In the genomic region with DNA sequence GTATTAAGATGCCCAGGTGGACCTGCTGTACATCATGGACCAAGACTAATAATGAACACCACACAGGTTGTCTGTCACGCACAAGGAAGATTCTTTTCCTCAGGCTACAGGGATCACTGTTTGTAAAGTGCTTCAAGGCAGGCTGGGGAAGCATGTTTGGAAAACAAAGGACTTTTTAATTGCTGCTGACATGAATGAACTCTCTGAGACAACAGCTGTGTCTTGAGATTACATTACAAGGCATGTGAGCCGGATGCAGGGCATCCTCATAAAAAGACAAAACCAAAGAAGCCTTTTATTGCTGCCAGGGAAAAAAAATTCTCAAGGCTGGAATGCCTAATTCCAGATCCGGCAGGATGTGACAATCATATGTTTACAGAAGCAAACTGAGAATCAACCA, we compare ENCODE assay signal across 19 mouse cellular contexts.
DNase-seq lines count a peak whose midpoint lies in the region; ATAC-seq and TF ChIP-seq lines count a peak whose summit lies in the region.
"Had no signal": no experiment of that assay in that cellular context is flagged by ENCODE, and none has a peak within 500 bp of the region (broad histone marks: within the 10 kb centered on the region; RNA-seq: fewer than 3 reads in every experiment).

No protein-coding gene starts in this region.

- DNase-seq in embryo, embryonic 10.5 days (ENCODE audit: low spot score): peak; percentile 6
- DNase-seq in embryo, embryonic 10 days (ENCODE audit: low spot score): no peak
- DNase-seq in kidney, postnatal 10 days: no peak
- peak; percentile 6 for DNase-seq in lung, embryonic 14.5 days
- no peak for DNase-seq in lung, adult 2 months
- peak; percentile 9 for DNase-seq in forelimb bud, embryonic 11.5 days (ENCODE audit: low read depth, low spot score)
- DNase-seq: adrenal gland, postnatal 10 days; B cell, adult 2 months; cerebellum, adult 11-12 months; cerebellum, adult 9-10 months; cerebellum, postnatal 25 days; gastrocnemius, adult 2 months; gastrocnemius, postnatal 25 days had no signal

- H3K27me3 ChIP-seq in kidney, embryonic 16.5 days (ENCODE audit: insufficient read depth, low read length): no peaks in the 10 kb centered on the region
- no peaks in the 10 kb centered on the region for H3K27me3 ChIP-seq in lung, embryonic 14.5 days (ENCODE audit: insufficient read depth, low read length)
- no peaks in the 10 kb centered on the region for H3K27me3 ChIP-seq in neural tube, embryonic 15.5 days (replicated peaks)
- H3K27me3 ChIP-seq: forebrain, embryonic 15.5 days; heart, embryonic 12.5 days had no signal

- H3K4me2 ChIP-seq in kidney, embryonic 16.5 days (replicated peaks; ENCODE audit: low read depth, low read length): no peak overlapping the region
- no peak overlapping the region for H3K4me2 ChIP-seq in lung, embryonic 14.5 days
- no peak overlapping the region for H3K4me2 ChIP-seq in neural tube, embryonic 15.5 days
- H3K4me2 ChIP-seq: forebrain, embryonic 15.5 days; heart, embryonic 12.5 days; hindbrain, embryonic 14.5 days had no signal

- no peaks in the 10 kb centered on the region for H3K36me3 ChIP-seq in kidney, embryonic 16.5 days (ENCODE audit: insufficient read depth, low read length)
- H3K36me3 ChIP-seq in lung, embryonic 14.5 days (ENCODE audit: insufficient read depth): no peaks in the 10 kb centered on the region
- no peaks in the 10 kb centered on the region for H3K36me3 ChIP-seq in neural tube, embryonic 15.5 days
- H3K36me3 ChIP-seq: forebrain, embryonic 15.5 days; heart, embryonic 12.5 days; hindbrain, embryonic 10.5 days had no signal

- TF ChIP-seq POLR2A in lung, adult 2 months (IDR thresholded peaks at IDR 0.05; ENCODE audit: borderline replicate concordance, extremely low read depth, low read depth, low read length): no peak

- TF ChIP-seq CTCF in lung, embryonic 14.5 days (IDR thresholded peaks at IDR 0.05; ENCODE audit: low read depth): no peak
- TF ChIP-seq CTCF in lung, adult 2 months (IDR thresholded peaks at IDR 0.05; ENCODE audit: insufficient read depth, low read length): no peak

- no peak overlapping the region for H3K4me3 ChIP-seq in kidney, embryonic 16.5 days (ENCODE audit: low read length)
- no peak overlapping the region for H3K4me3 ChIP-seq in lung, embryonic 14.5 days (ENCODE audit: low read depth, low read length)
- H3K4me3 ChIP-seq in lung, adult 2 months (replicated peaks; ENCODE audit: extremely low read depth, low read depth, low read length): no peak overlapping the region
- H3K4me3 ChIP-seq in neural tube, embryonic 15.5 days (replicated peaks): no peak overlapping the region
- H3K4me3 ChIP-seq: forebrain, embryonic 15.5 days; gastrocnemius, adult 2 months; heart, embryonic 12.5 days; hindbrain, embryonic 10.5 days had no signal

- no peaks in the 10 kb centered on the region for H3K4me1 ChIP-seq in kidney, embryonic 16.5 days (ENCODE audit: insufficient read depth, low read length)
- no peaks in the 10 kb centered on the region for H3K4me1 ChIP-seq in lung, embryonic 14.5 days (ENCODE audit: insufficient read depth)
- H3K4me1 ChIP-seq in lung, adult 2 months (ENCODE audit: control insufficient read depth, insufficient read depth, low read length): no peaks in the 10 kb centered on the region
- no peaks in the 10 kb centered on the region for H3K4me1 ChIP-seq in neural tube, embryonic 15.5 days
- H3K4me1 ChIP-seq: forebrain, embryonic 15.5 days; heart, embryonic 12.5 days; hindbrain, embryonic 10.5 days had no signal

- no peak overlapping the region for H3K9ac ChIP-seq in kidney, embryonic 16.5 days (replicated peaks; ENCODE audit: low read length)
- H3K9ac ChIP-seq in lung, embryonic 14.5 days: no peak overlapping the region
- no peak overlapping the region for H3K9ac ChIP-seq in neural tube, embryonic 15.5 days (replicated peaks)
- H3K9ac ChIP-seq: forebrain, embryonic 15.5 days; heart, embryonic 12.5 days; hindbrain, embryonic 14.5 days had no signal

- 16% methylated on average over 3 of the region's 3 CpGs for WGBS in kidney, embryonic 16.5 days
- WGBS in lung, embryonic 14.5 days: 41% methylated on average over 3 of the region's 3 CpGs
- 38% methylated on average over 3 of the region's 3 CpGs for WGBS in lung, adult 2 months
- WGBS in neural tube, embryonic 15.5 days: 27% methylated on average over 3 of the region's 3 CpGs

- no peaks in the 10 kb centered on the region for H3K9me3 ChIP-seq in kidney, embryonic 16.5 days (ENCODE audit: low read length)
- no peaks in the 10 kb centered on the region for H3K9me3 ChIP-seq in lung, embryonic 14.5 days (ENCODE audit: low read depth, low read length)
- H3K9me3 ChIP-seq in neural tube, embryonic 15.5 days (replicated peaks): no peaks in the 10 kb centered on the region
- H3K9me3 ChIP-seq: forebrain, embryonic 15.5 days; heart, embryonic 12.5 days; hindbrain, embryonic 10.5 days had no signal

- H3K27ac ChIP-seq in kidney, embryonic 16.5 days (ENCODE audit: low read length): no peak overlapping the region
- no peak overlapping the region for H3K27ac ChIP-seq in lung, embryonic 14.5 days (ENCODE audit: low read depth)
- no peak overlapping the region for H3K27ac ChIP-seq in neural tube, embryonic 15.5 days (replicated peaks)
- H3K27ac ChIP-seq: forebrain, embryonic 15.5 days; gastrocnemius, adult 2 months; hindbrain, embryonic 10.5 days; hindbrain, embryonic 14.5 days had no signal

- peak; percentile 79; the same call in 1 of the 2 replicates for ATAC-seq in kidney, embryonic 16.5 days (ENCODE audit: low FRiP score, low TSS enrichment)
- ATAC-seq in lung, embryonic 14.5 days (ENCODE audit: insufficient read depth): no peak
- no peak for ATAC-seq in neural tube, embryonic 15.5 days (ENCODE audit: low FRiP score)
- ATAC-seq: forebrain, embryonic 15.5 days had no signal

Comparison
In these comparisons a context has a peak if more than half of its experiments do, and no peak if none do; other contexts are left out.
1. DNase-seq: peak in embryo, embryonic 10.5 days (single experiment), lung, embryonic 14.5 days (single experiment) and forelimb bud, embryonic 11.5 days (single experiment); none in embryo, embryonic 10 days (single experiment), kidney, postnatal 10 days (single experiment) and lung, adult 2 months (single experiment).